ENCODE assay signal across 10 mouse cellular contexts in genomic region chr9:118512681-118513233, GRCm38 (mm10). TPM values are rescaled to one million over a fixed set of nuclear protein-coding genes. Genes with fewer than 3 reads are reported as not detected.
DNase-seq lines count a peak whose midpoint lies in the region; ATAC-seq and TF ChIP-seq lines count a peak whose summit lies in the region.
"Had no signal": no experiment of that assay in that cellular context is flagged by ENCODE, and none has a peak within 500 bp of the region (broad histone marks: within the 10 kb centered on the region; RNA-seq: fewer than 3 reads in every experiment).

No protein-coding gene starts in this region.

- peak overlapping the region; percentile 48; the same call in 1 of the 2 replicates for H3K27ac ChIP-seq in kidney, embryonic 16.5 days (ENCODE audit: low read length)
- peak overlapping the region; percentile 70 for H3K27ac ChIP-seq in MEL (ENCODE audit: control insufficient read depth, low read depth, low read length)
- peak overlapping the region; percentile 79 for H3K27ac ChIP-seq in heart, embryonic 13.5 days (replicated peaks)
- H3K27ac ChIP-seq: midbrain, embryonic 12.5 days had no signal

- no peak for TF ChIP-seq CTCF in MEL (IDR thresholded peaks at IDR 0.05 in 2 of 3, conservative IDR thresholded peaks at IDR 0.05 in 1 of 3; ENCODE audit: control insufficient read depth in 1 of 3, insufficient read depth in 1 of 3, low read depth in 2 of 3, low read length in 3 of 3, poor library complexity in 1 of 3, severe bottlenecking in 1 of 3)

- H3K27me3 ChIP-seq in kidney, embryonic 16.5 days (ENCODE audit: insufficient read depth, low read length) = no peaks in the 10 kb centered on the region
- no peaks in the 10 kb centered on the region for H3K27me3 ChIP-seq in MEL (ENCODE audit: control insufficient read depth in 1 of 2, insufficient read depth in 2 of 2, low read length in 2 of 2)
- no peaks in the 10 kb centered on the region for H3K27me3 ChIP-seq in heart, embryonic 13.5 days (replicated peaks)
- H3K27me3 ChIP-seq: midbrain, embryonic 12.5 days had no signal

- peaks cover 39% of the 10 kb centered on the region for H3K4me1 ChIP-seq in kidney, embryonic 16.5 days (ENCODE audit: insufficient read depth, low read length)
- peaks cover 28 to 40% of the 10 kb centered on the region in 2 experiments for H3K4me1 ChIP-seq in MEL (ENCODE audit: control insufficient read depth in 1 of 2, insufficient read depth in 2 of 2, low read length in 2 of 2)
- peaks cover 87% of the 10 kb centered on the region for H3K4me1 ChIP-seq in heart, embryonic 13.5 days

- H3K9me3 ChIP-seq in kidney, embryonic 16.5 days (ENCODE audit: low read length) = no peaks in the 10 kb centered on the region
- no peaks in the 10 kb centered on the region for H3K9me3 ChIP-seq in MEL (replicated peaks; ENCODE audit: insufficient read depth, low read length)
- H3K9me3 ChIP-seq in heart, embryonic 13.5 days = no peaks in the 10 kb centered on the region
- H3K9me3 ChIP-seq: midbrain, embryonic 12.5 days had no signal

- no peak for TF ChIP-seq RAD21 in MEL (IDR thresholded peaks at IDR 0.05; ENCODE audit: low read depth, low read length)

- ATAC-seq in kidney, embryonic 16.5 days (ENCODE audit: low FRiP score, low TSS enrichment) = no peak
- ATAC-seq in heart, embryonic 13.5 days (ENCODE audit: extremely low read depth, insufficient number of reproducible peaks, low FRiP score, low TSS enrichment) = no peak

- no peak overlapping the region for H3K4me3 ChIP-seq in kidney, embryonic 16.5 days (ENCODE audit: low read length)
- no peak overlapping the region for H3K4me3 ChIP-seq in MEL (ENCODE audit: control insufficient read depth in 1 of 2, insufficient read depth in 1 of 2, low read depth in 2 of 2, low read length in 2 of 2)
- no peak overlapping the region for H3K4me3 ChIP-seq in heart, embryonic 13.5 days
- H3K4me3 ChIP-seq: midbrain, embryonic 12.5 days had no signal

- peaks cover 12% of the 10 kb centered on the region for H3K36me3 ChIP-seq in kidney, embryonic 16.5 days (ENCODE audit: insufficient read depth, low read length)
- peaks cover 8 to 49% of the 10 kb centered on the region in 2 experiments for H3K36me3 ChIP-seq in MEL (ENCODE audit: control insufficient read depth in 1 of 2, insufficient read depth in 2 of 2, low read length in 2 of 2)
- H3K36me3 ChIP-seq in heart, embryonic 13.5 days = peaks cover 23% of the 10 kb centered on the region

- intact Hi-C loops in left cerebral cortex, postnatal 10 days (cut with DNase I) = no loop called here

- DNase-seq in kidney, postnatal 4 days = no peak
- peak; percentile 68 for DNase-seq in MEL (ENCODE audit: low read depth, low spot score)
- DNase-seq in natural killer cell, adult 2 months (ENCODE audit: low spot score in 2 of 2) = peak; percentile 51 to 61
- no peak for DNase-seq in left cerebral cortex, postnatal 10 days (ENCODE audit: extremely low spot score in 1 of 2, low spot score in 2 of 2)
- DNase-seq in c-Kit-positive CD71-positive TER-119-positive erythroid progenitor cells, embryonic 14.5 days (ENCODE audit: low spot score) = no peak
- no peak for DNase-seq in cerebellum, adult 11-12 months
- DNase-seq: layer of hippocampus, adult 9-11 months had no signal

- WGBS in kidney, embryonic 16.5 days = 48% methylated on average over 3 of the region's 3 CpGs
- 36% methylated on average over 3 of the region's 3 CpGs for WGBS in heart, embryonic 13.5 days

- H3K4me2 ChIP-seq in kidney, embryonic 16.5 days (replicated peaks; ENCODE audit: low read depth, low read length) = no peak overlapping the region
- peak overlapping the region; percentile 18 for H3K4me2 ChIP-seq in heart, embryonic 13.5 days
- H3K4me2 ChIP-seq: midbrain, embryonic 12.5 days had no signal

- H3K9ac ChIP-seq in kidney, embryonic 16.5 days (replicated peaks; ENCODE audit: low read length) = no peak overlapping the region
- peak overlapping the region; percentile 23; the same call in 1 of the 2 replicates for H3K9ac ChIP-seq in MEL (ENCODE audit: control insufficient read depth, low read depth, low read length, poor library complexity, severe bottlenecking)
- H3K9ac ChIP-seq in heart, embryonic 13.5 days = peak overlapping the region; percentile 24; the same call in 1 of the 2 replicates
- H3K9ac ChIP-seq: midbrain, embryonic 12.5 days had no signal

- H3K79me2 ChIP-seq in MEL (ENCODE audit: control insufficient read depth, insufficient read depth, low read length, poor library complexity) = peaks cover 43% of the 10 kb centered on the region

- TF ChIP-seq EP300 in MEL (IDR thresholded peaks at IDR 0.05; ENCODE audit: low read depth in 1 of 2, low read length in 2 of 2) = peak; percentile 33 to 43; a peak in 3 of 4 replicates

- TF ChIP-seq POLR2A in MEL (IDR thresholded peaks at IDR 0.05; ENCODE audit: control insufficient read depth in 1 of 2, insufficient read depth in 1 of 2, low read depth in 1 of 2, low read length in 2 of 2, poor library complexity in 1 of 2) = no peak

TF ChIP-seq in MEL, 35 proteins besides CTCF, POLR2A, EP300 and RAD21 (continues in another document):
- TF ChIP-seq ZNF384 (IDR thresholded peaks at IDR 0.05; ENCODE audit: low read depth, low read length) = no peak
- TF ChIP-seq MYC (IDR thresholded peaks at IDR 0.05; ENCODE audit: low read depth, low read length) = peak; percentile 54; the same call in 1 of the 2 replicates
- TF ChIP-seq TAL1 (IDR thresholded peaks at IDR 0.05; ENCODE audit: low read length) = no peak
- TF ChIP-seq MAZ (IDR thresholded peaks at IDR 0.05; ENCODE audit: low read depth, low read length) = no peak
- no peak for TF ChIP-seq MYB (IDR thresholded peaks at IDR 0.05; ENCODE audit: low read depth, low read length)
- TF ChIP-seq SMC3 (IDR thresholded peaks at IDR 0.05; ENCODE audit: low read depth, low read length) = no peak
- TF ChIP-seq GABPA (IDR thresholded peaks at IDR 0.05; ENCODE audit: low read depth, low read length) = no peak; the same call in 1 of the 2 replicates
- no peak for TF ChIP-seq HCFC1 (IDR thresholded peaks at IDR 0.05; ENCODE audit: low read depth, low read length)
- peak; percentile 52; the same call in 1 of the 2 replicates for TF ChIP-seq SIN3A (IDR thresholded peaks at IDR 0.05; ENCODE audit: low read length)
- TF ChIP-seq POLR2AphosphoS5 (IDR thresholded peaks at IDR 0.05; ENCODE audit: borderline replicate concordance, low read depth, low read length) = no peak
- TF ChIP-seq MAFK (IDR thresholded peaks at IDR 0.05; ENCODE audit: borderline replicate concordance, low read depth, low read length) = no peak
- no peak for TF ChIP-seq E2F4 (IDR thresholded peaks at IDR 0.05; ENCODE audit: borderline replicate concordance, low read depth, low read length)
- TF ChIP-seq NRF1 (IDR thresholded peaks at IDR 0.05; ENCODE audit: insufficient read depth, low read depth, low read length, poor library complexity, severe bottlenecking) = no peak
- TF ChIP-seq ELF1 (IDR thresholded peaks at IDR 0.05; ENCODE audit: low read depth, low read length) = no peak
- peak; percentile 84 for TF ChIP-seq USF1 (IDR thresholded peaks at IDR 0.05; ENCODE audit: low read depth, low read length)
- TF ChIP-seq MXI1 (IDR thresholded peaks at IDR 0.05; ENCODE audit: low read depth, low read length) = peak; percentile 78
- TF ChIP-seq TBP (IDR thresholded peaks at IDR 0.05; ENCODE audit: low read depth, low read length) = no peak
- 0 out of 4 replicates have a peak, but pooled peaks of 1 of the 2 experiments have one; percentile 33 for TF ChIP-seq USF2 (IDR thresholded peaks at IDR 0.05; ENCODE audit: borderline replicate concordance in 1 of 2, insufficient read depth in 1 of 2, low read depth in 1 of 2, low read length in 2 of 2)
- TF ChIP-seq CHD2 (IDR thresholded peaks at IDR 0.05; ENCODE audit: low read length) = no peak
- peak; percentile 52; the same call in 1 of the 2 replicates for TF ChIP-seq GATA1 (IDR thresholded peaks at IDR 0.05; ENCODE audit: low read depth, low read length)
- TF ChIP-seq MAX (IDR thresholded peaks at IDR 0.05; ENCODE audit: low read length) = peak; percentile 48; the same call in 1 of the 2 replicates
- no peak for TF ChIP-seq ZKSCAN1 (IDR thresholded peaks at IDR 0.05; ENCODE audit: low read depth, low read length)
- TF ChIP-seq POLR2AphosphoS2 (IDR thresholded peaks at IDR 0.05; ENCODE audit: low read length) = no peak
- no peak for TF ChIP-seq CHD1 (IDR thresholded peaks at IDR 0.05; ENCODE audit: low read depth, low read length)
- TF ChIP-seq ZMIZ1 (IDR thresholded peaks at IDR 0.05; ENCODE audit: low read depth, low read length) = no peak
- TF ChIP-seq MEF2A (IDR thresholded peaks at IDR 0.05; ENCODE audit: extremely low read depth, insufficient replicate concordance, low read depth, low read length, poor library complexity, severe bottlenecking) = peak; percentile 67; the same call in 1 of the 2 replicates
- no peak for TF ChIP-seq RCOR1 (IDR thresholded peaks at IDR 0.05; ENCODE audit: low read depth, low read length)
- TF ChIP-seq ZC3H11A (IDR thresholded peaks at IDR 0.05; ENCODE audit: low read depth, low read length) = no peak
- TF ChIP-seq ETS1 (IDR thresholded peaks at IDR 0.05; ENCODE audit: low read depth, low read length) = peak; percentile 61; the same call in 1 of the 2 replicates
- TF ChIP-seq BHLHE40 (IDR thresholded peaks at IDR 0.05; ENCODE audit: borderline replicate concordance, low read depth, low read length) = peak; percentile 88
- TF ChIP-seq TCF12 (IDR thresholded peaks at IDR 0.05; ENCODE audit: low read depth, low read length) = no peak
- TF ChIP-seq KAT2A (conservative IDR thresholded peaks at IDR 0.05; ENCODE audit: low read depth, low read length) = no peak

RNA-seq across cellular contexts. Expression of gene Golga4, which starts 6.7 kb away (rescaled TPM):
- polyA plus RNA-seq in kidney, embryonic 16.5 days (2015; fragmentation: Nextera tagmentation; extraction: Ambion mirVana) = 55.1 and 63.6 TPM in 2 replicates
- total RNA-seq in MEL (2012; rRNA removed) = 29.1 and 29.8 TPM in 2 replicates
- polyA plus RNA-seq in MEL (2012; ENCODE audit: insufficient read depth in 1 of 2, insufficient read length in 2 of 2, low read depth in 1 of 2, low replicate concordance in 2 of 2, missing spikeins in 1 of 2) = 100 to 1,000 TPM in 1 of 2 experiments, 10 to 100 TPM in 1; 38.9 to 465 TPM
- polyA plus RNA-seq in heart, embryonic 13.5 days (2015; fragmentation: Nextera tagmentation; extraction: Ambion mirVana) = 47.5 and 51.0 TPM in 2 replicates
- total RNA-seq in left cerebral cortex, postnatal 10 days (2021) = 10 to 100 TPM; 73.5 to 74.4 TPM

RNA-seq across cellular contexts. Expression of gene Eomes, which starts 34.7 kb away (rescaled TPM):
- 0.06 TPM in 1 of 2 replicates, not detected in the other for polyA plus RNA-seq in kidney, embryonic 16.5 days (2015; fragmentation: Nextera tagmentation; extraction: Ambion mirVana)
- total RNA-seq in MEL (2012; rRNA removed) = not detected in 2 replicates
- polyA plus RNA-seq in MEL (2012; ENCODE audit: insufficient read depth in 1 of 2, insufficient read length in 2 of 2, low read depth in 1 of 2, low replicate concordance in 2 of 2, missing spikeins in 1 of 2) = not detected
- 0.09 TPM in 1 of 2 replicates, not detected in the other for polyA plus RNA-seq in heart, embryonic 13.5 days (2015; fragmentation: Nextera tagmentation; extraction: Ambion mirVana)
- under 1 TPM; 0.24 to 0.28 TPM for total RNA-seq in left cerebral cortex, postnatal 10 days (2021)

Comparison
In these comparisons a context has a peak if more than half of its experiments do, and no peak if none do; other contexts are left out.
1. DNase-seq: peak in MEL (single experiment) and natural killer cell, adult 2 months (2 of 2); none in kidney, postnatal 4 days (0 of 2), left cerebral cortex, postnatal 10 days (0 of 2), c-Kit-positive CD71-positive TER-119-positive erythroid progenitor cells, embryonic 14.5 days (single experiment) and cerebellum, adult 11-12 months (single experiment).
2. Peak in every context shown above with its lines, with median percentiles within 50 percentile points of each other: H3K27ac ChIP-seq.